Mouse (Mus musculus): ENCODE results near the gene 2310061N02Rik. TPM values are rescaled to one million over a fixed set of nuclear protein-coding genes. Genes with fewer than 3 reads are reported as not detected.
"Not testable (repeated sequence)": the region's sequence is repeated elsewhere in the genome, so short reads cannot be mapped to it uniquely, and the experiment has no call there.

The 2310061N02Rik gene
- not detected in 2 replicates for polyA plus RNA-seq (2015; fragmentation: Nextera tagmentation; extraction: Ambion mirVana)

- Histone ChIP-seq H3K27ac (no peak within 1 kb of the TSS), H3K9ac (no peak within 1 kb of the TSS), H3K4me3 (no peak within 1 kb of the TSS), H3K9me3 (no peaks in the 10 kb centered on the region), H3K4me2 (no peak within 1 kb of the TSS), H3K36me3 (no peaks in the 10 kb centered on the region), H3K4me1 (replicated peaks) (no peaks in the 10 kb centered on the region), H3K27me3 (no peaks in the 10 kb centered on the region)
- no peak for ATAC-seq (ENCODE audit: low FRiP score)
- 90% methylated on average over 10 of the region's 10 CpGs for WGBS
Observed at GRCm38 (mm10) chr16:88707496-88708012, at the start of gene 2310061N02Rik. 2310061N02Rik (minus strand) TSS chr16:88707962.

- 93% methylated on average over 3 of the region's 3 CpGs for WGBS
Observed at GRCm38 (mm10) chr16:88751535-88751934, 43.8 kb upstream of the 2310061N02Rik start, which contains the start of gene Krtap13. Krtap13 (minus strand) TSS chr16:88751635.

GRCm38 (mm10) chr16:88747943-88748342 is 40.2 kb upstream of the 2310061N02Rik start:
- no peak overlapping the region for H3K4me2 ChIP-seq
- WGBS, result 73% methylated on average over 4 of the region's 4 CpGs
- ATAC-seq (ENCODE audit: low FRiP score), result no peak
- no peaks in the 10 kb centered on the region for H3K27me3 ChIP-seq
- H3K36me3 ChIP-seq, result no peaks in the 10 kb centered on the region
- no peak overlapping the region for H3K9ac ChIP-seq
- H3K27ac ChIP-seq, result no peak overlapping the region
- no peaks in the 10 kb centered on the region for H3K9me3 ChIP-seq
- H3K4me3 ChIP-seq, result no peak overlapping the region
- no peaks in the 10 kb centered on the region for H3K4me1 ChIP-seq (replicated peaks)

More at GRCm38 (mm10) chr16:88751535-88751934, 43.8 kb upstream of the 2310061N02Rik start, which contains the start of gene Krtap13:
- not testable (repeated sequence) for H3K9ac ChIP-seq; H3K9me3 ChIP-seq; H3K4me1 ChIP-seq (replicated peaks); H3K4me2 ChIP-seq; H3K27me3 ChIP-seq; H3K4me3 ChIP-seq; ATAC-seq (ENCODE audit: low FRiP score); H3K36me3 ChIP-seq; H3K27ac ChIP-seq

GRCm38 (mm10) chr16:88744750-88745340 is 37.1 kb upstream of the 2310061N02Rik start:
- no peak for ATAC-seq (ENCODE audit: low FRiP score)
- H3K9ac ChIP-seq, result no peak overlapping the region
- H3K9me3 ChIP-seq, result no peaks in the 10 kb centered on the region
- no peaks in the 10 kb centered on the region for H3K4me1 ChIP-seq (replicated peaks)
- no peak overlapping the region for H3K27ac ChIP-seq
- no peaks in the 10 kb centered on the region for H3K36me3 ChIP-seq
- H3K4me3 ChIP-seq, result no peak overlapping the region
- WGBS, result 74% methylated on average over 4 of the region's 4 CpGs
- H3K4me2 ChIP-seq, result no peak overlapping the region
- no peaks in the 10 kb centered on the region for H3K27me3 ChIP-seq

GRCm38 (mm10) chr16:88735391-88735790 is 27.6 kb upstream of the 2310061N02Rik start:
- H3K9me3 ChIP-seq, result no peaks in the 10 kb centered on the region
- no peaks in the 10 kb centered on the region for H3K36me3 ChIP-seq
- 71% methylated on average over 2 of the region's 2 CpGs for WGBS
- H3K27ac ChIP-seq, result no peak overlapping the region
- no peak overlapping the region for H3K9ac ChIP-seq
- no peaks in the 10 kb centered on the region for H3K27me3 ChIP-seq
- no peak overlapping the region for H3K4me2 ChIP-seq
- H3K4me1 ChIP-seq (replicated peaks), result no peaks in the 10 kb centered on the region
- H3K4me3 ChIP-seq, result no peak overlapping the region
- ATAC-seq (ENCODE audit: low FRiP score), result no peak

GRCm38 (mm10) chr16:88728812-88729275 is 21.1 kb upstream of the 2310061N02Rik start, which contains the start of gene Krtap13-1:
Krtap13-1 (plus strand) TSS chr16:88728862.
- Histone ChIP-seq H3K9me3 (no peaks in the 10 kb centered on the region), H3K36me3 (no peaks in the 10 kb centered on the region), H3K4me2 (no peak within 1 kb of the TSS), H3K27me3 (no peaks in the 10 kb centered on the region), H3K4me3 (no peak within 1 kb of the TSS), H3K27ac (no peak within 1 kb of the TSS), H3K4me1 (replicated peaks) (no peaks in the 10 kb centered on the region), H3K9ac (no peak within 1 kb of the TSS)
- 81% methylated on average over 4 of the region's 4 CpGs for WGBS
- no peak for ATAC-seq (ENCODE audit: low FRiP score)

GRCm38 (mm10) chr16:88720031-88720430 is 12.3 kb upstream of the 2310061N02Rik start:
- H3K27ac ChIP-seq, result no peak overlapping the region
- no peak for ATAC-seq (ENCODE audit: low FRiP score)
- no peaks in the 10 kb centered on the region for H3K27me3 ChIP-seq
- H3K4me3 ChIP-seq, result no peak overlapping the region
- no peak overlapping the region for H3K9ac ChIP-seq
- 22% methylated on average over 1 of the region's 1 CpGs for WGBS
- H3K4me1 ChIP-seq (replicated peaks), result 0 out of 2 replicates have a peak, but pooled peaks cover 3% of the 10 kb centered on the region
- no peak overlapping the region for H3K4me2 ChIP-seq
- no peaks in the 10 kb centered on the region for H3K9me3 ChIP-seq
- no peaks in the 10 kb centered on the region for H3K36me3 ChIP-seq

GRCm38 (mm10) chr16:88716549-88716948 is 8.8 kb upstream of the 2310061N02Rik start:
- Histone ChIP-seq H3K36me3 (no peaks in the 10 kb centered on the region), H3K4me3 (no peak overlapping the region), H3K27me3 (no peaks in the 10 kb centered on the region), H3K9ac (no peak overlapping the region), H3K27ac (no peak overlapping the region), H3K9me3 (no peaks in the 10 kb centered on the region), H3K4me1 (replicated peaks) (no peaks in the 10 kb centered on the region), H3K4me2 (no peak overlapping the region)
- ATAC-seq (ENCODE audit: low FRiP score), result no peak

GRCm38 (mm10) chr16:88711245-88711644 is 3.5 kb upstream of the 2310061N02Rik start:
- Histone ChIP-seq H3K27me3 (no peaks in the 10 kb centered on the region), H3K9me3 (no peaks in the 10 kb centered on the region), H3K4me2 (no peak overlapping the region), H3K4me3 (no peak overlapping the region), H3K4me1 (replicated peaks) (no peaks in the 10 kb centered on the region), H3K9ac (no peak overlapping the region), H3K27ac (no peak overlapping the region), H3K36me3 (no peaks in the 10 kb centered on the region)
- 87% methylated on average over 6 of the region's 6 CpGs for WGBS
- ATAC-seq (ENCODE audit: low FRiP score), result no peak

- WGBS, result 82% methylated on average over 4 of the region's 4 CpGs
- H3K4me2 ChIP-seq, result no peak overlapping the region
- no peak for ATAC-seq (ENCODE audit: low FRiP score)
- H3K27ac ChIP-seq, result no peak overlapping the region
- no peaks in the 10 kb centered on the region for H3K9me3 ChIP-seq
- no peak overlapping the region for H3K9ac ChIP-seq
- H3K4me3 ChIP-seq, result no peak overlapping the region
- no peaks in the 10 kb centered on the region for H3K36me3 ChIP-seq
- H3K27me3 ChIP-seq, result no peaks in the 10 kb centered on the region
- no peaks in the 10 kb centered on the region for H3K4me1 ChIP-seq (replicated peaks)
Observed at GRCm38 (mm10) chr16:88710757-88711156, 3.0 kb upstream of the 2310061N02Rik start.

GRCm38 (mm10) chr16:88701072-88701864 is 6.5 kb downstream of the 2310061N02Rik start:
- H3K27ac ChIP-seq, result no peak overlapping the region
- no peak overlapping the region for H3K9ac ChIP-seq
- no peak overlapping the region for H3K4me2 ChIP-seq
- H3K36me3 ChIP-seq, result no peaks in the 10 kb centered on the region
- H3K4me3 ChIP-seq, result no peak overlapping the region
- H3K4me1 ChIP-seq (replicated peaks), result no peaks in the 10 kb centered on the region
- 58% methylated on average over 4 of the region's 4 CpGs for WGBS
- no peaks in the 10 kb centered on the region for H3K27me3 ChIP-seq
- H3K9me3 ChIP-seq, result no peaks in the 10 kb centered on the region
- ATAC-seq (ENCODE audit: low FRiP score), result no peak

GRCm38 (mm10) chr16:88696256-88696655 is 11.5 kb downstream of the 2310061N02Rik start:
- Histone ChIP-seq H3K9me3 (no peaks in the 10 kb centered on the region), H3K4me2 (no peak overlapping the region), H3K4me3 (no peak overlapping the region), H3K27me3 (no peaks in the 10 kb centered on the region), H3K4me1 (replicated peaks) (no peaks in the 10 kb centered on the region), H3K27ac (no peak overlapping the region), H3K36me3 (no peaks in the 10 kb centered on the region), H3K9ac (no peak overlapping the region)
- no peak for ATAC-seq (ENCODE audit: low FRiP score)
- WGBS, result 80% methylated on average over 4 of the region's 4 CpGs

Data from hindbrain, embryonic 13.5 days (tissue).